Mouse (Mus musculus): ENCODE data around the gene Snapc2. TPM values are rescaled to one million over a fixed set of nuclear protein-coding genes. Genes with fewer than 3 reads are reported as not detected.

Snapc2 gene
- polyA plus RNA-seq, 1 experiment from 2014 or later: 12.6 TPM

GRCm38 (mm10) chr8:4259125-4259804 is 6.4 kb downstream of the Snapc2 start, which contains the start of gene Ctxn1:
Ctxn1 (minus strand) TSS chr8:4259274.
- WGBS (ENCODE audit: insufficient replicate concordance): 10% methylated on average over 29 of the region's 33 CpGs
- peak within 1 kb of the TSS; percentile 62 for H3K9ac ChIP-seq (replicated peaks)
- H3K27ac ChIP-seq (ENCODE audit: low read depth): peak within 1 kb of the TSS; percentile 48; the same call in 1 of the 2 replicates

GRCm38 (mm10) chr8:4259805-4260170 is 6.9 kb downstream of the Snapc2 start:
- no peak for ATAC-seq
- H3K9ac ChIP-seq (replicated peaks): no peak overlapping the region

More at GRCm38 (mm10) chr8:4259125-4259804, 6.4 kb downstream of the Snapc2 start, which contains the start of gene Ctxn1:
- Histone ChIP-seq H3K4me1 (ENCODE audit: insufficient read depth) (peaks cover 16% of the 10 kb centered on the region), H3K27me3 (ENCODE audit: insufficient read depth, low read length) (no peaks in the 10 kb centered on the region), H3K36me3 (replicated peaks; ENCODE audit: insufficient read depth, low read length) (peaks cover 39% of the 10 kb centered on the region), H3K4me2 (ENCODE audit: low read depth, low read length) (peak within 1 kb of the TSS; percentile 100), H3K9me3 (ENCODE audit: low read length) (no peaks in the 10 kb centered on the region), H3K4me3 (ENCODE audit: low read depth, low read length) (peak within 1 kb of the TSS; percentile 61)
- TF ChIP-seq EP300 (IDR thresholded peaks at IDR 0.05; ENCODE audit: low read depth): no peak
- TF ChIP-seq CTCF (IDR thresholded peaks at IDR 0.05; ENCODE audit: low read depth): no peak
- DNase-seq: peak; percentile 97
- ATAC-seq: peak; percentile 93

GRCm38 (mm10) chr8:4263105-4263791 is 10.4 kb downstream of the Snapc2 start:
- ATAC-seq (no peak), DNase-seq (no peak)
- H3K9me3 ChIP-seq (ENCODE audit: low read length): no peaks in the 10 kb centered on the region
- H3K27ac ChIP-seq (ENCODE audit: low read depth): no peak overlapping the region
- H3K36me3 ChIP-seq (replicated peaks; ENCODE audit: insufficient read depth, low read length): peaks cover 73% of the 10 kb centered on the region
- no peak overlapping the region for H3K4me3 ChIP-seq (ENCODE audit: low read depth, low read length)
- H3K4me2 ChIP-seq (ENCODE audit: low read depth, low read length): no peak overlapping the region
- peaks cover 13% of the 10 kb centered on the region for H3K4me1 ChIP-seq (ENCODE audit: insufficient read depth)
- WGBS (ENCODE audit: insufficient replicate concordance): 68% methylated on average over 8 of the region's 8 CpGs
- no peak for TF ChIP-seq CTCF (IDR thresholded peaks at IDR 0.05; ENCODE audit: low read depth)
- TF ChIP-seq EP300 (IDR thresholded peaks at IDR 0.05; ENCODE audit: low read depth): no peak
- no peak overlapping the region for H3K9ac ChIP-seq (replicated peaks)
- no peaks in the 10 kb centered on the region for H3K27me3 ChIP-seq (ENCODE audit: insufficient read depth, low read length)

More at GRCm38 (mm10) chr8:4259805-4260170, 6.9 kb downstream of the Snapc2 start:
- Histone ChIP-seq H3K4me2 (ENCODE audit: low read depth, low read length) (no peak overlapping the region), H3K4me3 (ENCODE audit: low read depth, low read length) (no peak overlapping the region), H3K9me3 (ENCODE audit: low read length) (no peaks in the 10 kb centered on the region), H3K27ac (ENCODE audit: low read depth) (no peak overlapping the region), H3K36me3 (replicated peaks; ENCODE audit: insufficient read depth, low read length) (peaks cover 41% of the 10 kb centered on the region), H3K27me3 (ENCODE audit: insufficient read depth, low read length) (no peaks in the 10 kb centered on the region), H3K4me1 (ENCODE audit: insufficient read depth) (peaks cover 16% of the 10 kb centered on the region)
- TF ChIP-seq EP300 (IDR thresholded peaks at IDR 0.05; ENCODE audit: low read depth) (no peak), CTCF (IDR thresholded peaks at IDR 0.05; ENCODE audit: low read depth) (no peak)
- WGBS (ENCODE audit: insufficient replicate concordance): 85% methylated on average over 4 of the region's 4 CpGs
- DNase-seq: no peak

GRCm38 (mm10) chr8:4265160-4265914 is 12.5 kb downstream of the Snapc2 start:
- no peak overlapping the region for H3K4me2 ChIP-seq (ENCODE audit: low read depth, low read length)
- WGBS (ENCODE audit: insufficient replicate concordance): 84% methylated on average over 15 of the region's 15 CpGs

GRCm38 (mm10) chr8:4267627-4268026 is 14.7 kb downstream of the Snapc2 start:
- WGBS (ENCODE audit: insufficient replicate concordance): 80% methylated on average over 15 of the region's 15 CpGs
- Histone ChIP-seq H3K4me2 (ENCODE audit: low read depth, low read length) (no peak overlapping the region), H3K9ac (replicated peaks) (no peak overlapping the region), H3K4me3 (ENCODE audit: low read depth, low read length) (no peak overlapping the region), H3K27ac (ENCODE audit: low read depth) (no peak overlapping the region), H3K27me3 (ENCODE audit: insufficient read depth, low read length) (no peaks in the 10 kb centered on the region), H3K4me1 (ENCODE audit: insufficient read depth) (no peaks in the 10 kb centered on the region), H3K9me3 (ENCODE audit: low read length) (no peaks in the 10 kb centered on the region), H3K36me3 (replicated peaks; ENCODE audit: insufficient read depth, low read length) (peaks cover 77% of the 10 kb centered on the region)
- TF ChIP-seq CTCF (IDR thresholded peaks at IDR 0.05; ENCODE audit: low read depth) (peak; percentile 58), EP300 (IDR thresholded peaks at IDR 0.05; ENCODE audit: low read depth) (no peak)
- DNase-seq (peak; percentile 42), ATAC-seq (peak; percentile 57; the same call in 1 of the 2 replicates)

More at GRCm38 (mm10) chr8:4265160-4265914, 12.5 kb downstream of the Snapc2 start:
- H3K4me3 ChIP-seq (ENCODE audit: low read depth, low read length): no peak overlapping the region
- H3K27ac ChIP-seq (ENCODE audit: low read depth): no peak overlapping the region
- H3K9me3 ChIP-seq (ENCODE audit: low read length): no peaks in the 10 kb centered on the region
- DNase-seq (no peak), ATAC-seq (no peak)
- H3K27me3 ChIP-seq (ENCODE audit: insufficient read depth, low read length): no peaks in the 10 kb centered on the region
- no peak overlapping the region for H3K9ac ChIP-seq (replicated peaks)
- TF ChIP-seq CTCF (IDR thresholded peaks at IDR 0.05; ENCODE audit: low read depth) (no peak), EP300 (IDR thresholded peaks at IDR 0.05; ENCODE audit: low read depth) (no peak)
- no peaks in the 10 kb centered on the region for H3K4me1 ChIP-seq (ENCODE audit: insufficient read depth)
- peaks cover 84% of the 10 kb centered on the region for H3K36me3 ChIP-seq (replicated peaks; ENCODE audit: insufficient read depth, low read length)

- Histone ChIP-seq H3K4me3 (ENCODE audit: low read depth, low read length) (no peak overlapping the region), H3K4me1 (ENCODE audit: insufficient read depth) (peaks cover 4% of the 10 kb centered on the region), H3K9me3 (ENCODE audit: low read length) (no peaks in the 10 kb centered on the region), H3K27ac (ENCODE audit: low read depth) (no peak overlapping the region), H3K27me3 (ENCODE audit: insufficient read depth, low read length) (no peaks in the 10 kb centered on the region), H3K36me3 (replicated peaks; ENCODE audit: insufficient read depth, low read length) (peaks cover 82% of the 10 kb centered on the region), H3K4me2 (ENCODE audit: low read depth, low read length) (no peak overlapping the region), H3K9ac (replicated peaks) (no peak overlapping the region)
- no peak for TF ChIP-seq CTCF (IDR thresholded peaks at IDR 0.05; ENCODE audit: low read depth)
- ATAC-seq (no peak), DNase-seq (no peak)
- 92% methylated on average over 6 of the region's 6 CpGs for WGBS (ENCODE audit: insufficient replicate concordance)
These were observed 16.7 kb downstream of the Snapc2 start for GRCm38 (mm10) chr8:4269609-4270008.
